Mouse (Mus musculus): ENCODE results near the gene Ano7. TPM values are rescaled to one million over a fixed set of nuclear protein-coding genes. Genes with fewer than 3 reads are reported as not detected.
A peak's percentile ranks its signal among the peaks of the same experiment; 100 is the strongest.
"Not testable (repeated sequence)": the region's sequence is repeated elsewhere in the genome, so short reads cannot be mapped to it uniquely, and the experiment has no call there.

Gene Ano7
- polyA plus RNA-seq, 1 experiment from 2014 or later, result 3.7 TPM

GRCm38 (mm10) chr1:93432087-93432486, 58.4 kb downstream of the Ano7 start:
- no peak overlapping the region for H3K4me2 ChIP-seq (replicated peaks; ENCODE audit: low read depth)
- H3K9me3 ChIP-seq (ENCODE audit: control insufficient read depth, low read length), result no peaks in the 10 kb centered on the region
- WGBS, result 78% methylated on average over 6 of the region's 6 CpGs
- no peak overlapping the region for H3K9ac ChIP-seq (ENCODE audit: low read length)
- no peak for TF ChIP-seq CTCF (IDR thresholded peaks at IDR 0.05; ENCODE audit: low read depth)
- TF ChIP-seq EP300 (optimal IDR thresholded peaks at IDR 0.05), result no peak
- ATAC-seq (ENCODE audit: low FRiP score, low TSS enrichment) (no peak), DNase-seq (ENCODE audit: low spot score) (no peak)
- peaks cover 29% of the 10 kb centered on the region for H3K36me3 ChIP-seq (ENCODE audit: control insufficient read depth, insufficient read depth, low read length)
- H3K4me3 ChIP-seq (ENCODE audit: low read depth, low read length), result no peak overlapping the region
- H3K27ac ChIP-seq (replicated peaks), result no peak overlapping the region
- H3K27me3 ChIP-seq (ENCODE audit: control insufficient read depth, insufficient read depth, low read length), result no peaks in the 10 kb centered on the region
- no peaks in the 10 kb centered on the region for H3K4me1 ChIP-seq (replicated peaks; ENCODE audit: control insufficient read depth, insufficient read depth)

GRCm38 (mm10) chr1:93439321-93439720, 65.6 kb downstream of the Ano7 start:
- no peaks in the 10 kb centered on the region for H3K27me3 ChIP-seq (ENCODE audit: control insufficient read depth, insufficient read depth, low read length)
- no peak overlapping the region for H3K4me3 ChIP-seq (ENCODE audit: low read depth, low read length)
- H3K9me3 ChIP-seq (ENCODE audit: control insufficient read depth, low read length), result no peaks in the 10 kb centered on the region
- ATAC-seq (ENCODE audit: low FRiP score, low TSS enrichment), result no peak
- H3K36me3 ChIP-seq (ENCODE audit: control insufficient read depth, insufficient read depth, low read length), result peaks cover 23% of the 10 kb centered on the region
- DNase-seq (ENCODE audit: low spot score), result no peak
- no peak overlapping the region for H3K27ac ChIP-seq (replicated peaks)
- H3K4me1 ChIP-seq (replicated peaks; ENCODE audit: control insufficient read depth, insufficient read depth), result peaks cover 7% of the 10 kb centered on the region
- no peak overlapping the region for H3K9ac ChIP-seq (ENCODE audit: low read length)
- TF ChIP-seq EP300 (optimal IDR thresholded peaks at IDR 0.05) (no peak), CTCF (IDR thresholded peaks at IDR 0.05; ENCODE audit: low read depth) (no peak)
- WGBS, result 94% methylated on average over 1 of the region's 1 CpGs
- no peak overlapping the region for H3K4me2 ChIP-seq (replicated peaks; ENCODE audit: low read depth)

- Histone ChIP-seq H3K27me3 (ENCODE audit: control insufficient read depth, insufficient read depth, low read length) (no peaks in the 10 kb centered on the region), H3K4me1 (replicated peaks; ENCODE audit: control insufficient read depth, insufficient read depth) (peaks cover 8% of the 10 kb centered on the region), H3K36me3 (ENCODE audit: control insufficient read depth, insufficient read depth, low read length) (peaks cover 3% of the 10 kb centered on the region; the same call in 1 of the 2 replicates), H3K9me3 (ENCODE audit: control insufficient read depth, low read length) (no peaks in the 10 kb centered on the region), H3K4me2 (replicated peaks; ENCODE audit: low read depth) (peak overlapping the region; percentile 65), H3K9ac (ENCODE audit: low read length) (peak overlapping the region; percentile 96), H3K4me3 (ENCODE audit: low read depth, low read length) (peak overlapping the region; percentile 99), H3K27ac (replicated peaks) (peak overlapping the region; percentile 99)
- WGBS, result 2% methylated on average over 18 of the region's 18 CpGs
- peak; percentile 88 for ATAC-seq (ENCODE audit: low FRiP score, low TSS enrichment)
- TF ChIP-seq CTCF (IDR thresholded peaks at IDR 0.05; ENCODE audit: low read depth) (peak; percentile 27; the same call in 1 of the 2 replicates), EP300 (optimal IDR thresholded peaks at IDR 0.05) (no peak)
- peak; percentile 86 for DNase-seq (ENCODE audit: low spot score)
These were observed 70.8 kb downstream of the Ano7 start for GRCm38 (mm10) chr1:93444405-93445110.

- peaks cover 8% of the 10 kb centered on the region for H3K4me1 ChIP-seq (replicated peaks; ENCODE audit: control insufficient read depth, insufficient read depth)
- H3K9ac ChIP-seq (ENCODE audit: low read length), result peak overlapping the region; percentile 96
- under 1% methylated on average over 79 of the region's 84 CpGs for WGBS
- ATAC-seq (ENCODE audit: low FRiP score, low TSS enrichment), result peak; percentile 92
- no peaks in the 10 kb centered on the region for H3K27me3 ChIP-seq (ENCODE audit: control insufficient read depth, insufficient read depth, low read length)
- H3K4me2 ChIP-seq (replicated peaks; ENCODE audit: low read depth), result peak overlapping the region; percentile 65
- H3K4me3 ChIP-seq (ENCODE audit: low read depth, low read length), result peak overlapping the region; percentile 99
- peak overlapping the region; percentile 99 for H3K27ac ChIP-seq (replicated peaks)
- TF ChIP-seq EP300 (optimal IDR thresholded peaks at IDR 0.05) (no peak), CTCF (IDR thresholded peaks at IDR 0.05; ENCODE audit: low read depth) (no peak)
- H3K36me3 ChIP-seq (ENCODE audit: control insufficient read depth, insufficient read depth, low read length), result peaks cover 3% of the 10 kb centered on the region; the same call in 1 of the 2 replicates
- no peaks in the 10 kb centered on the region for H3K9me3 ChIP-seq (ENCODE audit: control insufficient read depth, low read length)
- DNase-seq (ENCODE audit: low spot score), result peak; percentile 86
These were observed 71.5 kb downstream of the Ano7 start for GRCm38 (mm10) chr1:93445111-93445821.

GRCm38 (mm10) chr1:93445822-93446162, 72.1 kb downstream of the Ano7 start:
- WGBS, result 7% methylated on average over 3 of the region's 3 CpGs
- Histone ChIP-seq H3K9me3 (ENCODE audit: control insufficient read depth, low read length) (no peaks in the 10 kb centered on the region), H3K36me3 (ENCODE audit: control insufficient read depth, insufficient read depth, low read length) (no peaks in the 10 kb centered on the region; the same call in 1 of the 2 replicates), H3K9ac (ENCODE audit: low read length) (peak overlapping the region; percentile 96), H3K4me2 (replicated peaks; ENCODE audit: low read depth) (peak overlapping the region; percentile 65), H3K27ac (replicated peaks) (peak overlapping the region; percentile 99), H3K4me3 (ENCODE audit: low read depth, low read length) (peak overlapping the region; percentile 99), H3K4me1 (replicated peaks; ENCODE audit: control insufficient read depth, insufficient read depth) (peaks cover 8% of the 10 kb centered on the region), H3K27me3 (ENCODE audit: control insufficient read depth, insufficient read depth, low read length) (no peaks in the 10 kb centered on the region)
- DNase-seq (ENCODE audit: low spot score) (no peak), ATAC-seq (ENCODE audit: low FRiP score, low TSS enrichment) (peak; percentile 30; the same call in 1 of the 2 replicates)
- TF ChIP-seq CTCF (IDR thresholded peaks at IDR 0.05; ENCODE audit: low read depth) (peak; percentile 51; the same call in 1 of the 2 replicates), EP300 (optimal IDR thresholded peaks at IDR 0.05) (no peak)

- not testable (repeated sequence) for H3K9me3 ChIP-seq (ENCODE audit: control insufficient read depth, low read length); H3K27me3 ChIP-seq (ENCODE audit: control insufficient read depth, insufficient read depth, low read length); H3K36me3 ChIP-seq (ENCODE audit: control insufficient read depth, insufficient read depth, low read length); H3K9ac ChIP-seq (ENCODE audit: low read length); DNase-seq (ENCODE audit: low spot score); H3K27ac ChIP-seq (replicated peaks); ATAC-seq (ENCODE audit: low FRiP score, low TSS enrichment); H3K4me2 ChIP-seq (replicated peaks; ENCODE audit: low read depth); H3K4me3 ChIP-seq (ENCODE audit: low read depth, low read length); H3K4me1 ChIP-seq (replicated peaks; ENCODE audit: control insufficient read depth, insufficient read depth)
- peak; percentile 35 for TF ChIP-seq CTCF (IDR thresholded peaks at IDR 0.05; ENCODE audit: low read depth)
- 88% methylated on average over 5 of the region's 5 CpGs for WGBS
These were observed 76.4 kb downstream of the Ano7 start for GRCm38 (mm10) chr1:93450118-93450517.
